Mouse (Mus musculus) intestine, embryonic 16.5 days (tissue): ENCODE results near the gene Dip2a. TPM values are rescaled to one million over a fixed set of nuclear protein-coding genes. Genes with fewer than 3 reads are reported as not detected.

Source experiments
- ATAC-seq: fragments of 200-750 bp; cut with Nextera tagmentation; 2 replicates; pipeline ENCODE4 v1.8.0; 2017; ENCODE audit warnings: moderate TSS enrichment, moderate library complexity
- H3K27ac ChIP-seq: fragments of 300-500 bp; sonication (generic); 2 replicates; pipeline ENCODE4 v1.5.1; 2014; ENCODE audit warnings: mild to moderate bottlenecking, low read length
- H3K27me3 ChIP-seq: fragments of 300-500 bp; sonication (generic); replicated peaks from 2 replicates; pipeline ENCODE4 v1.6.1; 2014; ENCODE audit warnings: low read length, control low read depth, mixed read lengths; ENCODE audit not compliant: control insufficient read depth, insufficient read depth
- H3K36me3 ChIP-seq: fragments of 300-500 bp; sonication (generic); 2 replicates; pipeline ENCODE4 v1.6.1; 2014; ENCODE audit warnings: low read length, control low read depth; ENCODE audit not compliant: control insufficient read depth, insufficient read depth
- H3K4me1 ChIP-seq: fragments of 300-500 bp; sonication (generic); 2 replicates; pipeline ENCODE4 v1.6.1; 2014; ENCODE audit warnings: low read length, control low read depth, mixed read lengths; ENCODE audit not compliant: control insufficient read depth, insufficient read depth
- H3K4me2 ChIP-seq: fragments of 300-500 bp; sonication (generic); 2 replicates; pipeline ENCODE4 v1.6.1; 2014; ENCODE audit warnings: low read depth, low read length, control low read depth
- H3K4me3 ChIP-seq: fragments of 300-500 bp; sonication (generic); 2 replicates; pipeline ENCODE4 v1.5.1; 2014; ENCODE audit warnings: mild to moderate bottlenecking, low read length
- H3K9ac ChIP-seq: fragments of 300-500 bp; sonication (generic); 2 replicates; pipeline ENCODE4 v1.6.1; 2014; ENCODE audit warnings: low read depth, low read length
- H3K9me3 ChIP-seq: fragments of 300-500 bp; sonication (generic); 2 replicates; pipeline ENCODE4 v1.6.1; 2016; ENCODE audit warnings: low read length, control low read depth; ENCODE audit not compliant: control insufficient read depth
- WGBS: fragments of 180-500 bp; shearing (Covaris S2); extraction: QIAGEN DNeasy Blood & Tissue Kit; methylation state at CpG from one replicate; pipeline ENCODE4 v1.1.7; 2014; 5-methylcytosine and 5-hydroxymethylcytosine counted together
- polyA plus RNA-seq: library from polyadenylated mRNA; unstranded; fragments of >200 nt; fragmentation: Nextera tagmentation; extraction: Ambion mirVana; gene quantifications from 2 replicates; pipeline ENCODE4 v1.2.1, GENCODE M21; 2015

The Dip2a gene
- 6.3 and 7.8 TPM in 2 replicates for polyA plus RNA-seq

DNA sequence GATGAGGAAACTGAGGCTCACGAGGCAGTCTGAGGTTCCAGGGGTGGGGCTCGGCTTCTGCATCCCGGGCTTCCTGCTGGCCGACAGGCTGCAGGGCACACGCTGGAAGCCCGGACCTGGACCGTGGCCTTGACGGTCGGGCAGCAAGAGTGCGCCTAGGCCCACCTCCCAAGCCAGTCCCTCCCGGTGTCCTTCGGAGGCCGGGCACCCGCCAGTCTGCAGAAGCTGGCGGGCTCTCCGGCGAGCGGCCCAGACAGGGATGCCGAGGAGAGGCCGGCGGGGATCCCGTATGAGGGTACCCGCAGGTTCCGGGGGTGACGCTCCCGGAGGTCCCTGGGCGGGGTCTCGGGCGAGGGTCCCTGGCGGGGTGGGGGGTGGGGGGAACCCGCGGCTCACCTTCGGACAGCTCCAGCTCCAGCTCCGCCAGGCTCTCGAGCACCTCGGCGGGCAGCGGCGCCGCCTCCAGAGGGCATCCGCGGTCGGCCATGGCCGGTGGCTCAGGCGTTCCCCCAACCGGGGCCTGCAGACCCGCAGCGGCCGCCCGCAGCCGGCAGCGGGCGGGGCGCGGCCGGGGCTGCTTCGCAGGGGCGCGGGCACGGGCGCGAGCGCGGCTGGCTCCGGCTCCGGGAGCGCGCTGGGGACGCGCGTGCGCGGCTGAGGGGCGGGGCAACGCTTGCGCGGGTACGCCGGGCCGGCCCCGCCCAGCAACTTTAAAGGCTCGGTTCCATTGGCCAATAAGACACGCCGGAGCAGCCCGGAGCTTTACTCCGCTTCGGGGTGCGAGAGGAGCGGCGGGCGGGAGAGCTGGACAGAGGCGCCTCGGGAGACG, at the start of gene Dip2a:
TSS of gene Dip2a (minus strand) at position 581 of the 829 bp plus-strand sequence.
- H3K9ac ChIP-seq = peak within 1 kb of the TSS; percentile 95
- ATAC-seq = peak; percentile 93
- peaks cover 13% of the 10 kb centered on the region for H3K4me1 ChIP-seq
- peak within 1 kb of the TSS; percentile 92 for H3K4me2 ChIP-seq
- no peaks in the 10 kb centered on the region for H3K9me3 ChIP-seq
- H3K36me3 ChIP-seq = no peaks in the 10 kb centered on the region
- peak within 1 kb of the TSS; percentile 92 for H3K4me3 ChIP-seq
- peak within 1 kb of the TSS; percentile 83 for H3K27ac ChIP-seq
- no peaks in the 10 kb centered on the region for H3K27me3 ChIP-seq
- under 1% methylated on average over 93 of the region's 94 CpGs for WGBS

DNA sequence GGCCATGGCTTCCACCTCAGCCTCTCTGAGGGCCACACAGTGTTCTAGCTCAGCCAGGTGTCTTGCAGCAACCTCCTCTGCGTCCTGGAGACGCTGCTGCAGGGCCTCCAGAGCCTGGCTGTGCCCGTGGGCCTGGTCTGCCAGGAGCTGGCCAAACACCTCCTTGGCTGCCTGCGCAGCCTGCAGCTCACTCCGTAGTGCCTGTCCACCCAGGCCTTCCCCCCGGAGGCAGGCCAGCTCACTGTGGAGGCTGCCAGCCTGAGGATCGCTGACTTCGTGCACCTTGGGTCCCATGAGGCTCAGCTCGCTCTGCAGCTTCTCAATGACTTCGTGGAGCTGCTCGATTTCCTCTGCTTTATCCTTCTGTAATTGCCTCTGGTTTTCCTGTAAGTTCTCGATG, 47.5 kb upstream of the Dip2a start:
- H3K36me3 ChIP-seq = peaks cover 28% of the 10 kb centered on the region
- 94% methylated on average over 12 of the region's 12 CpGs for WGBS
- H3K27ac ChIP-seq = no peak overlapping the region
- no peak for ATAC-seq
- no peaks in the 10 kb centered on the region for H3K4me1 ChIP-seq
- no peak overlapping the region for H3K4me3 ChIP-seq
- no peaks in the 10 kb centered on the region for H3K27me3 ChIP-seq
- H3K9ac ChIP-seq = no peak overlapping the region
- no peak overlapping the region for H3K4me2 ChIP-seq
- H3K9me3 ChIP-seq = no peaks in the 10 kb centered on the region

DNA sequence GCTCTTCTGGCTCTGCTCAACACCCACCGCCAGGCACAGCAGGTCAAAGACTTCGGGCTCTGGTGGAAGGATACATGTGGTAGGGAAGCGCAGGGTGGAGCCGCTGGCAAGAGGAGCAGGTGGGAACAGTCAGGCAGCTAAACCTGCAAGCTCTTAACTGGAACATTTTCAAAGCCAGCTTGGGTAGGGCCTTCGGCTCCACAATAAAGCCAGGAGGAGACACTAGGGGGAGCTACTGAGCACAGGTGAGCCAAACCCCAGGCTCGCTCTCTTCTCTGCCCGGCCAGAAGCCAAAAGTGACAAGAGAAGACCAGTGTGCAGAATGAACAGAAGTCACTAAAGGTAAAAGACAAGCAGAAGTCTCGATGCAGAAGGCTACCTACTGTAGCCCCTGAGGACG, 46.7 kb upstream of the Dip2a start:
- Histone ChIP-seq H3K27ac (no peak overlapping the region), H3K4me1 (no peaks in the 10 kb centered on the region), H3K9ac (no peak overlapping the region), H3K36me3 (peaks cover 26% of the 10 kb centered on the region), H3K27me3 (no peaks in the 10 kb centered on the region), H3K9me3 (no peaks in the 10 kb centered on the region), H3K4me3 (no peak overlapping the region), H3K4me2 (no peak overlapping the region)
- WGBS = 87% methylated on average over 9 of the region's 9 CpGs
- ATAC-seq = no peak

DNA sequence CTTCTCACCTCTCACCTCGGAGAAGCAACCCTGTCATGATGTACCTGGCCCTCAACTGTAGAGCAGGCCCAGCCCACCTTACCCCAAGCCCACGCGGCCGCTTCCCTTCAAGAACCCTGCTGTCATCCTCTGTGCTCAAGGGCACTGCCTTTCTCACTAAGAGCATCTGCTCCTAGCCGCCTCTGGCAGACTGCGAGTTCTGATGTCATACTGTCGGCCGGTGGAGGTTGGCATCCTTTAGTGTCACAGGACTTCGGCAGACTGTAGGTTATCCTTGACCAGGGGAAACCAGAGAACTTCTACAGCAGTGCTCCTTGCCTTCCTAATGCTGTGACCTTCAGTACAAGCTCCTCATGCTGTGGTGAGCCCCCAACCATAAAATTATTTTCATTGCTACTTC, 46.1 kb upstream of the Dip2a start:
- Histone ChIP-seq H3K4me2 (no peak overlapping the region), H3K36me3 (peaks cover 24% of the 10 kb centered on the region), H3K27ac (no peak overlapping the region), H3K4me1 (no peaks in the 10 kb centered on the region), H3K9ac (no peak overlapping the region), H3K4me3 (no peak overlapping the region), H3K27me3 (no peaks in the 10 kb centered on the region), H3K9me3 (no peaks in the 10 kb centered on the region)
- WGBS = 96% methylated on average over 9 of the region's 9 CpGs
- ATAC-seq = no peak

DNA sequence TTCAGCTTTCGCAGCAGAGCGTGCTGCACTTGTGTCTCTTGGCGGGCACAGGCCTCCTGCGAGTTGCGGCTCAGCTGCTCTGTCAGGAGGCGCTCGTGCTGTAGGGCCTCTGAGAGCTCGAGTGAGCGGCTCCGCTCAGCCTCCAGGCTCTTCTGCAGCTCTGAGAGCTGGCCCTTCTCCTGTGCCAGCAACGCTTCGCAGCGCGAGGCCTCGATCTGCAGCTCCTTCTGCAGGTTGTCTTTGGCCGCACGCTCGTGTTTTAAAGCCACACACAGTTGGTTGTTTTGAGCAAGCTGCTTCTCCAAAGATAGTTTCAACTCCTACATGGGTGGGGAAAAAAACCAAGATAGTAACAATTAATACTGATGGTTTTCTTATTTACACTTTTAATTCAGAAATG, 29.9 kb upstream of the Dip2a start:
- H3K4me1 ChIP-seq = no peaks in the 10 kb centered on the region
- peaks cover 17% of the 10 kb centered on the region for H3K36me3 ChIP-seq
- no peaks in the 10 kb centered on the region for H3K9me3 ChIP-seq
- H3K27ac ChIP-seq = no peak overlapping the region
- WGBS = 90% methylated on average over 18 of the region's 18 CpGs
- no peak overlapping the region for H3K4me2 ChIP-seq
- no peak for ATAC-seq
- no peak overlapping the region for H3K4me3 ChIP-seq
- no peaks in the 10 kb centered on the region for H3K27me3 ChIP-seq
- no peak overlapping the region for H3K9ac ChIP-seq

DNA sequence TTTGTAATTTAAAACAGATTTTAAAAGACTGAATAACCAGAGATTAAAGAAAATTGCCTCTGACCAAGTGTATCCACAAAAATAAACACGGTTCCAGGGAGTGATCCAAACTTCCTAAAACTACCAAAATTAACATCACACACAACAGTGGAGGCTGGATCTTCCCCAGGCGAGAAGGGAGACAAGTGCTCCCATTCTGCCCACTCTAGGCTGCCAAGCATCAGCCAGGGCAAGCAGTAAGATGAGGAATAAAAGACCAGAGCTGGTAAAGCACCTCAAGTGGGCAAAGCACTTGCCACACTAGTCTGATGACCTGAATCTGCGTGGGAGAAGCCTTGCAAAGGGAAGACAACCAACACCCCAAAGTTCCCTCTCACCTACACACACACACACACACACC, 26.6 kb upstream of the Dip2a start:
- 84% methylated on average over 3 of the region's 3 CpGs for WGBS

DNA sequence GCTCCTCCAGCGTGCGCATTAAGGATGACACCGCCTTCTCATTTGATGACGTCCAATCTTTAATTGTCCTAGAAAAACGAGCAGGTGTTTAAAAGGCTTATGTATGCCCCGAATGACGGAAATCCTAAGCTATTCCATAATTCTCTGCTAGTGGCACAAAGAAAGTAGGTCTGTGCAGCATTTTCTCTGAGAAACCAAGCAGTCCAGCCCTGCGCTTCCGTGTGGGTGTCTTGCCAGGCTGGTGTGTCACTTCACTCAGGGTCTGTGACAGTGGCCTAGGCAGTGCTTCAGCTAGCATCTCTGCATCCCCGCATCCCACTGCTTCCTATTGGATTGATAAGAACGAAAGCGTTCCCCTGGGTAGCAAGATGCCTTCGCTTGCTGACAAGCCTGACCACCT, 23.7 kb upstream of the Dip2a start:
- Histone ChIP-seq H3K4me2 (no peak overlapping the region), H3K36me3 (peaks cover 23% of the 10 kb centered on the region), H3K27me3 (no peaks in the 10 kb centered on the region), H3K9ac (no peak overlapping the region), H3K9me3 (no peaks in the 10 kb centered on the region), H3K4me1 (no peaks in the 10 kb centered on the region), H3K27ac (no peak overlapping the region), H3K4me3 (no peak overlapping the region)
- WGBS = 93% methylated on average over 13 of the region's 13 CpGs
- ATAC-seq = no peak

More for the DNA sequence above, 26.6 kb upstream of the Dip2a start:
- Histone ChIP-seq H3K9me3 (no peaks in the 10 kb centered on the region), H3K9ac (no peak overlapping the region), H3K36me3 (peaks cover 25% of the 10 kb centered on the region), H3K4me1 (no peaks in the 10 kb centered on the region), H3K27ac (no peak overlapping the region), H3K4me3 (no peak overlapping the region), H3K27me3 (no peaks in the 10 kb centered on the region), H3K4me2 (no peak overlapping the region)
- ATAC-seq = no peak

DNA sequence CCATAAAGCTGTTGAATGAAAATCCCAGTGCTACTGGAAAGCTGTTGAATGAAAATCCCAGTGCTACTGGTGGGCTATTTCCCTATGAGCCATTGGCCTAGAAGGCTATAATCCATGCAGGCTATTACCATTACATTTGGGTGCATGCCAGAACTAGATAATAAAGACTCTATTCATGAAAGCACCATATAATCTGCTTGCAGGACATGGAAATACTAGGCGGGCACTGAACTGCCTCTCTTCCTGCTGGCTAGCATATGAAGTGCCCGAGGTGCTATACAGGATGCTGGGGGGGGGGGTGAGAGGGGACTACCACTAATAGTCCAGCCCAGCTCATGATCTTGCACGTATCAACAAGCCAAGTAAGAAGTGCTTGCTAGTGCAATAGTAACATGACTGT, 18.1 kb upstream of the Dip2a start:
- H3K4me3 ChIP-seq = no peak overlapping the region
- ATAC-seq = 0 out of 2 replicates have a peak, but pooled peaks have one; percentile 40
- no peak overlapping the region for H3K27ac ChIP-seq
- H3K4me2 ChIP-seq = no peak overlapping the region
- no peaks in the 10 kb centered on the region for H3K27me3 ChIP-seq
- 56% methylated on average over 3 of the region's 3 CpGs for WGBS
- H3K4me1 ChIP-seq = no peaks in the 10 kb centered on the region
- H3K36me3 ChIP-seq = peaks cover 5% of the 10 kb centered on the region
- H3K9ac ChIP-seq = no peak overlapping the region
- H3K9me3 ChIP-seq = no peaks in the 10 kb centered on the region

DNA sequence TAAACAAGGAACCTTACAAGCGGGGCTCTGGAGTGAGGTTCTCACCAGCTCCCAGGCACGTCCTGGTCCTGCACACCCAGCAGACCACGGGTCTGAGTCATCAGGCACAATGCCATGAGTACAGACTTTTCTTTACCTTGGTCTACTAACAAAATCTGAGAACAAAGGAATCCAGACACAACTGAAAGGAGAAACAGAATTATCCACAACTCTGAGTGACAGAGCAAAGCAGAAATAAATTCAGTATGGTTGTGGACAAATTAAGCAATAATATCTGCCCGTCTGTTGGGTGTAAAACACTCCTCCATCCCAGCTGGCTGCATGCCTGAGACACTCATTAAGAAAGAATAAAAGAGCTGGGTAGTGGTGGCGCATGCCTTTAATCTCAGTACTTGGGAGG, 13.4 kb upstream of the Dip2a start:
- Histone ChIP-seq H3K36me3 (peaks cover 11% of the 10 kb centered on the region; the same call in 1 of the 2 replicates), H3K27ac (no peak overlapping the region), H3K4me1 (no peaks in the 10 kb centered on the region), H3K9me3 (no peaks in the 10 kb centered on the region), H3K4me2 (no peak overlapping the region), H3K4me3 (no peak overlapping the region), H3K9ac (no peak overlapping the region), H3K27me3 (no peaks in the 10 kb centered on the region)
- 80% methylated on average over 5 of the region's 5 CpGs for WGBS
- no peak for ATAC-seq
